Mouse (Mus musculus) brain, embryonic 14.5 days (tissue): ENCODE results near the gene Snph.

Experiments
- CTCF ChIP-seq: fragments of 200-500 bp; IDR thresholded peaks from 2 replicates; pipeline ENCODE4 v1.5.1; 2012; ENCODE audit warnings: inconsistent platforms, mild to moderate bottlenecking, moderate library complexity, borderline replicate concordance; ENCODE audit not compliant: insufficient read depth, insufficient read length; ENCODE audit errors: extremely low read depth
- POLR2A ChIP-seq: fragments of 200-500 bp; IDR thresholded peaks from 2 replicates; pipeline ENCODE4 v1.6.1; 2012; ENCODE audit warnings: mild to moderate bottlenecking, inconsistent platforms, borderline replicate concordance; ENCODE audit not compliant: poor library complexity, insufficient read depth, insufficient read length, severe bottlenecking; ENCODE audit errors: extremely low read depth

DNA sequence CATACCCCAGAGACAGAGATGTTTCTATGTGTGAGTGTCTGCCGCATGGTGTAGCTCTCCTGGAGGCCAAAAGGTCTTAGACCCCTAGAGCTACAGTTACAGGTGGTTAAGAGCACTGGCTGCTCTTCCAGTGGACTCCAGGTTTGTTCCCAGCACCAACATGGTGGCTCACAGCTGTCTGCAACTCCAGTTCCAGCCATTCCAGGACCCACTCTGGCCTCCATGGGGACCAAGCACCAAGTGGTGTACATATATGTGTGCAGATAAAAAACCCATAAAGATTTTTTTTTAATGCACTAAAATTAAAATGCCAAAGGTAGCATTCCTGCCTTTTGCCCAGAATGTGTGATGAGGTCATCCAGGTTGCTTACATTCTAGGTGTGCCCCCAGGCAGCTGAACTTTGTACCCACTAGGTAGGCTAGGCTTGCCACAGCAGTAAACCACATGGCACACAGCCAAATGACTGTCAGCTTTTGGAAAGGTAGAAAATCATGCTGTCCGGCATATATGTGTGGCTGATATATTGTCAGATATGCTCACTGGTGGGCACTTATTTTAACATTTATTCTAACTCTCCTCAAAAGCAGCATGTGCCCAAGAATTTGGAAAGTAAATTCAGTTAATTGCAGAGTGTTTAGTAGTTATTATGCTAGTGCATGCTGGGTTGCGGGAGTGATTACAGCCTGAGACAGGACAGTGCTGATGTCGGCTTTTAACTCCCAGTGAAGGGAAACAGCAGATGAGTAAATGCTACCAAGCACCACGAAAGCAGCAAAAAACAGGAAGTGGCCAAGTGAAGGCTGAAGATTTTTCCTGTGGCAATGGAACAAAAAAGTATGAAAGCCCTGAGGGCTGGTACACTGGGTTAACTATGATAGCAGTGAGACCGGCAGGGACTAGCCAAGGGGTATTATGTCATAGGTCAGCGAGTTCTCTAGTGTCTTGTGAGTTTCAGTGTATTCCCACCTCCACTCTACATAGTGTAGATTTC lies 69.2 kb downstream of the Snph start:
- no peak for TF ChIP-seq CTCF
- TF ChIP-seq POLR2A = no peak
